8 mouse cellular contexts compared by ENCODE assay signal in genomic region chr13:43479024-43479705, GRCm38 (mm10). TPM values are rescaled to one million over a fixed set of nuclear protein-coding genes. Genes with fewer than 3 reads are reported as not detected.
DNase-seq lines count a peak whose midpoint lies in the region; ATAC-seq and TF ChIP-seq lines count a peak whose summit lies in the region.

No protein-coding gene starts in this region.

- no peaks in the 10 kb centered on the region for H3K36me3 ChIP-seq in kidney, embryonic 16.5 days (ENCODE audit: insufficient read depth, low read length)
- no peaks in the 10 kb centered on the region for H3K36me3 ChIP-seq in hindbrain, embryonic 13.5 days
- H3K36me3 ChIP-seq in midbrain, embryonic 15.5 days (replicated peaks) = no peaks in the 10 kb centered on the region

- H3K4me1 ChIP-seq in kidney, embryonic 16.5 days (ENCODE audit: insufficient read depth, low read length) = peaks cover 44% of the 10 kb centered on the region
- H3K4me1 ChIP-seq in bone marrow macrophage, adult 2 months (ENCODE audit: control insufficient read depth, insufficient read depth, low read length) = peaks cover 29% of the 10 kb centered on the region
- H3K4me1 ChIP-seq in hindbrain, embryonic 13.5 days (replicated peaks) = peaks cover 52% of the 10 kb centered on the region
- H3K4me1 ChIP-seq in midbrain, embryonic 15.5 days = peaks cover 23% of the 10 kb centered on the region

- 7% methylated on average over 6 of the region's 6 CpGs for WGBS in kidney, embryonic 16.5 days
- WGBS in hindbrain, embryonic 13.5 days = 13% methylated on average over 6 of the region's 6 CpGs
- 6% methylated on average over 6 of the region's 6 CpGs for WGBS in midbrain, embryonic 15.5 days

- H3K4me3 ChIP-seq in kidney, embryonic 16.5 days (ENCODE audit: low read length) = peak overlapping the region; percentile 99
- peak overlapping the region; percentile 100 for H3K4me3 ChIP-seq in bone marrow macrophage, adult 2 months (ENCODE audit: insufficient read depth, low read length)
- H3K4me3 ChIP-seq in hindbrain, embryonic 13.5 days = peak overlapping the region; percentile 98
- peak overlapping the region; percentile 62 for H3K4me3 ChIP-seq in midbrain, embryonic 15.5 days

- ATAC-seq in kidney, embryonic 16.5 days (ENCODE audit: low FRiP score, low TSS enrichment) = no peak
- ATAC-seq in hindbrain, embryonic 13.5 days (ENCODE audit: low FRiP score) = no peak
- ATAC-seq in midbrain, embryonic 15.5 days (replicated peaks) = no peak
- no peak for ATAC-seq in megakaryocyte progenitor cell, adult 5-6 weeks (replicated peaks; ENCODE audit: poor library complexity)

- no peaks in the 10 kb centered on the region for H3K9me3 ChIP-seq in kidney, embryonic 16.5 days (ENCODE audit: low read length)
- H3K9me3 ChIP-seq in hindbrain, embryonic 13.5 days = no peaks in the 10 kb centered on the region
- no peaks in the 10 kb centered on the region for H3K9me3 ChIP-seq in midbrain, embryonic 15.5 days

- H3K27ac ChIP-seq in kidney, embryonic 16.5 days (ENCODE audit: low read length) = peak overlapping the region; percentile 22; the same call in 1 of the 2 replicates
- peak overlapping the region; percentile 35; the same call in 1 of the 2 replicates for H3K27ac ChIP-seq in bone marrow macrophage, adult 2 months (ENCODE audit: insufficient read depth, low read depth, low read length)
- H3K27ac ChIP-seq in hindbrain, embryonic 13.5 days = peak overlapping the region; percentile 100
- peak overlapping the region; percentile 100 for H3K27ac ChIP-seq in midbrain, embryonic 15.5 days

- TF ChIP-seq CTCF in bone marrow macrophage, adult 2 months (IDR thresholded peaks at IDR 0.05; ENCODE audit: low read depth, low read length) = no peak

- TF ChIP-seq POLR2A in bone marrow macrophage, adult 2 months (IDR thresholded peaks at IDR 0.05; ENCODE audit: borderline replicate concordance, low read depth, low read length) = no peak

- DNase-seq in kidney, adult 9 months = no peak
- DNase-seq in frontal cortex, postnatal 36 days (ENCODE audit: low spot score in 2 of 2) = no peak
- DNase-seq in urinary bladder, postnatal 36 days (ENCODE audit: low spot score in 2 of 2) = no peak

- peak overlapping the region; percentile 98 for H3K9ac ChIP-seq in kidney, embryonic 16.5 days (replicated peaks; ENCODE audit: low read length)
- H3K9ac ChIP-seq in hindbrain, embryonic 13.5 days = peak overlapping the region; percentile 99
- peak overlapping the region; percentile 100 for H3K9ac ChIP-seq in midbrain, embryonic 15.5 days

- peak overlapping the region; percentile 74 for H3K4me2 ChIP-seq in kidney, embryonic 16.5 days (replicated peaks; ENCODE audit: low read depth, low read length)
- H3K4me2 ChIP-seq in hindbrain, embryonic 13.5 days = peak overlapping the region; percentile 87
- peak overlapping the region; percentile 75 for H3K4me2 ChIP-seq in midbrain, embryonic 15.5 days

- no peaks in the 10 kb centered on the region for H3K27me3 ChIP-seq in kidney, embryonic 16.5 days (ENCODE audit: insufficient read depth, low read length)
- H3K27me3 ChIP-seq in hindbrain, embryonic 13.5 days = no peaks in the 10 kb centered on the region
- no peaks in the 10 kb centered on the region for H3K27me3 ChIP-seq in midbrain, embryonic 15.5 days (replicated peaks)

RNA-seq across cellular contexts. Expression of gene Ranbp9, which starts 1.9 kb away (rescaled TPM):
- polyA plus RNA-seq in kidney, embryonic 16.5 days (2015; fragmentation: Nextera tagmentation; extraction: Ambion mirVana) = 8.4 and 9.1 TPM in 2 replicates
- 67.9 and 82.6 TPM in 2 replicates for polyA plus RNA-seq in bone marrow macrophage, adult 2 months (2012; ENCODE audit: insufficient read depth, insufficient read length, missing spikeins)
- polyA plus RNA-seq in hindbrain, embryonic 13.5 days (2015; fragmentation: Nextera tagmentation; extraction: Ambion mirVana) = 10.4 and 12.9 TPM in 2 replicates
- polyA plus RNA-seq in midbrain, embryonic 15.5 days (2015; fragmentation: Nextera tagmentation; extraction: Ambion mirVana) = 11.5 and 13.3 TPM in 2 replicates
- total RNA-seq in megakaryocyte progenitor cell, adult 5-6 weeks (2015) = 82.8 and 98.1 TPM in 2 replicates
- total RNA-seq in megakaryocyte progenitor cell, adult 5-6 weeks (2017) = 64.5 and 82.0 TPM in 2 replicates

Comparison
In these comparisons a context has a peak if more than half of its experiments do, and no peak if none do; other contexts are left out.
1. H3K27ac ChIP-seq: peak in every context shown above with its lines; median percentile 100 in hindbrain, embryonic 13.5 days; 100 in midbrain, embryonic 15.5 days; 35 in bone marrow macrophage, adult 2 months; 22 in kidney, embryonic 16.5 days.